Mouse (Mus musculus) small intestine, adult 2 months (tissue): ENCODE data around the gene Gm20388. TPM values are rescaled to one million over a fixed set of nuclear protein-coding genes. Genes with fewer than 3 reads are reported as not detected.

Experiments used
- H3K27ac ChIP-seq: fragments of 200-500 bp; 2 replicates; pipeline ENCODE4 v1.5.1; 2012; ENCODE audit warnings: low read depth, low read length, control low read depth, inconsistent platforms; ENCODE audit not compliant: insufficient read depth
- H3K27me3 ChIP-seq: fragments of 200-500 bp; 2 replicates; pipeline ENCODE4 v1.6.1; 2012; ENCODE audit warnings: mild to moderate bottlenecking, moderate library complexity, low read length, inconsistent platforms; ENCODE audit not compliant: control insufficient read depth, insufficient read depth
- H3K36me3 ChIP-seq: fragments of 200-500 bp; 2 replicates; pipeline ENCODE4 v1.6.1; 2012; ENCODE audit warnings: mild to moderate bottlenecking, low read length, control low read depth, inconsistent platforms; ENCODE audit not compliant: control insufficient read depth, insufficient read depth
- H3K4me1 ChIP-seq: fragments of 200-500 bp; 2 replicates; pipeline ENCODE4 v1.6.1; 2012; ENCODE audit warnings: low read length, inconsistent platforms, mixed read lengths; ENCODE audit not compliant: control insufficient read depth, insufficient read depth, insufficient read length
- H3K4me3 ChIP-seq: fragments of 200-500 bp; 2 replicates; pipeline ENCODE4 v1.5.1; 2012; ENCODE audit warnings: low read depth, mild to moderate bottlenecking, control low read depth, inconsistent platforms, low read length, moderate library complexity
- CTCF ChIP-seq: fragments of 200-500 bp; IDR thresholded peaks from 2 replicates; pipeline ENCODE4 v1.5.1; 2012; ENCODE audit warnings: low read depth, mild to moderate bottlenecking, control low read depth, inconsistent platforms, low read length, moderate library complexity, mixed read lengths; ENCODE audit not compliant: insufficient replicate concordance, insufficient read length; ENCODE audit errors: extremely low read depth
- POLR2A ChIP-seq: fragments of 200-500 bp; IDR thresholded peaks from 2 replicates; pipeline ENCODE4 v1.6.1; 2012; ENCODE audit warnings: low read depth, mild to moderate bottlenecking, control low read depth, inconsistent platforms, low read length, moderate library complexity
- WGBS: fragments of 180-500 bp; shearing (Covaris S2); methylation state at CpG from one replicate; pipeline ENCODE4 v1.1.7; 2018; 5-methylcytosine and 5-hydroxymethylcytosine counted together
- polyA plus RNA-seq: library from polyadenylated mRNA; depleted of rRNA; stranded (reverse); fragments of >200 nt; gene quantifications from 2 replicates; pipeline ENCODE4 v1.2.3, GENCODE M21; 2012

Gm20388 gene
- polyA plus RNA-seq, 1 experiment: 37.3 TPM

- Histone ChIP-seq H3K4me3 (no peak overlapping the region), H3K36me3 (no peaks in the 10 kb centered on the region), H3K27me3 (no peaks in the 10 kb centered on the region; the same call in 1 of the 2 replicates), H3K27ac (no peak overlapping the region), H3K4me1 (no peaks in the 10 kb centered on the region)
- WGBS: 60% methylated on average over 8 of the region's 8 CpGs
- TF ChIP-seq POLR2A (no peak), CTCF (no peak)
These were observed 2452.3 kb downstream of the Gm20388 start for GRCm38 (mm10) chr8:122362967-122363366.

DNA sequence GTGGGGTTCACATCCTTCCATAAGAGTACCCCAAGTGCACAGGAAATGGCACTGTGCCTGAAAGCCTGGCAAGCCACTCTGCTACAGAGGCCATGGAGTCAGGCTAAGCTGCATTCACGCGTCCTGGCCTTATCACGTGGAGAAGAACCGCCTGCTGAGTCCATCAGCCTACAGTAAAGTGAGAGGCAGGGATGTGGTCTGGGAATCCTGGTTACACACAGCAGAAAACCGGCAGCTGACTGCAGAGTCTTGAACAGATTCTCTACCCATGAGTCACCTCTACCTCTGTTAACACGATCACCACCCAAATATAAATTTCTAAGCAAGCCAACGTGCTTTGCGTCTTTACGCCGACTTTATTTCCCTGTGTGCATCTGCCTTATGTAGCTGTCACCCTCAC is 2457.9 kb downstream of the Gm20388 start:
- WGBS: 77% methylated on average over 10 of the region's 10 CpGs
- no peak for TF ChIP-seq POLR2A
- TF ChIP-seq CTCF: no peak
- no peaks in the 10 kb centered on the region for H3K36me3 ChIP-seq
- no peaks in the 10 kb centered on the region for H3K27me3 ChIP-seq
- H3K4me1 ChIP-seq: no peaks in the 10 kb centered on the region
- H3K27ac ChIP-seq: no peak overlapping the region
- H3K4me3 ChIP-seq: no peak overlapping the region

DNA sequence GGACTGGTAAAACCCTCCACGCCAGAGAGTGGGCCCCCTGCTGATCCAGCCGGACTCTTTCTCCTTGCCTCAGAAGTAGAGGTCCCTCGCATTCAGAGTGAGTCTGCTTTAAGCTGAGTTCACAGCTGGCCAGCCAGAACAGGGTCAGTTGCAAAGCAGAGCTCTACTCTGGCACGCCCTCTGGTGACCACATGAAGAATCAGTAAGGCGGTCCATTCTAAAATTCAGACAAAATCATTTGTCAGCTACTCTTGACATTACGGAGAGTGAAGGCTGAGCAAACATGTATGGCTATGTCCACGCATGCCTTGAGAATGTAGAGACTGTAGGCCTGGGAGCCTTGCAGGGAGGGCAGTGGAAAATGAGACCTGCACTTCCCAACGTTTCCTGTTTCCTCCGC is 2459.0 kb downstream of the Gm20388 start:
- no peak overlapping the region for H3K4me3 ChIP-seq
- H3K36me3 ChIP-seq: no peaks in the 10 kb centered on the region

DNA sequence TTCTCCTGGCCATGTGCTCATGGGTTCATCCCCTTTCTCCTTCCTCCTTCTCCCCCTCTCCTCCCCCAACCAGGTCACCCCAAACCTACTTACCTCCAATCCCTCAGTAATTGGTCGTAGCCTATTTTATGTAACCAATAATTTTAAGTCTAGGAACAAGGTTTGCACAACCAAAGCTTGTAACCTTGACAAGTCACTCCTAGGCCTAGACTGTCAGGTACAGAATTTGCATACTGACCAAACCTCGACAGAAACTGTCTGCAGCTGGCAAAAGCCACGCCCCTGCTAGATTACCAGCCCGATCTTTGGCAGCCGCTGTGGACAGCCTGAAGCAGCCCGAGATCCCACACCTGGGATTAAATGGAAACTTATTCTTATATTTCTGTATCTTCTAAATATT is 2461.1 kb downstream of the Gm20388 start:
- H3K27me3 ChIP-seq: no peaks in the 10 kb centered on the region
- WGBS: 36% methylated on average over 6 of the region's 6 CpGs
- no peaks in the 10 kb centered on the region for H3K4me1 ChIP-seq
- no peaks in the 10 kb centered on the region for H3K36me3 ChIP-seq
- no peak overlapping the region for H3K27ac ChIP-seq
- H3K4me3 ChIP-seq: no peak overlapping the region
- TF ChIP-seq CTCF: no peak
- TF ChIP-seq POLR2A: no peak

More for the DNA sequence above, 2459.0 kb downstream of the Gm20388 start:
- Histone ChIP-seq H3K4me1 (no peaks in the 10 kb centered on the region), H3K27ac (no peak overlapping the region), H3K27me3 (no peaks in the 10 kb centered on the region)
- WGBS: 13% methylated on average over 9 of the region's 9 CpGs
- TF ChIP-seq CTCF (peak; percentile 71; the same call in 1 of the 2 replicates), POLR2A (no peak)

- 91% methylated on average over 7 of the region's 7 CpGs for WGBS
- H3K27ac ChIP-seq: no peak overlapping the region
These were observed 2464.7 kb downstream of the Gm20388 start for GRCm38 (mm10) chr8:122375320-122375719.

DNA sequence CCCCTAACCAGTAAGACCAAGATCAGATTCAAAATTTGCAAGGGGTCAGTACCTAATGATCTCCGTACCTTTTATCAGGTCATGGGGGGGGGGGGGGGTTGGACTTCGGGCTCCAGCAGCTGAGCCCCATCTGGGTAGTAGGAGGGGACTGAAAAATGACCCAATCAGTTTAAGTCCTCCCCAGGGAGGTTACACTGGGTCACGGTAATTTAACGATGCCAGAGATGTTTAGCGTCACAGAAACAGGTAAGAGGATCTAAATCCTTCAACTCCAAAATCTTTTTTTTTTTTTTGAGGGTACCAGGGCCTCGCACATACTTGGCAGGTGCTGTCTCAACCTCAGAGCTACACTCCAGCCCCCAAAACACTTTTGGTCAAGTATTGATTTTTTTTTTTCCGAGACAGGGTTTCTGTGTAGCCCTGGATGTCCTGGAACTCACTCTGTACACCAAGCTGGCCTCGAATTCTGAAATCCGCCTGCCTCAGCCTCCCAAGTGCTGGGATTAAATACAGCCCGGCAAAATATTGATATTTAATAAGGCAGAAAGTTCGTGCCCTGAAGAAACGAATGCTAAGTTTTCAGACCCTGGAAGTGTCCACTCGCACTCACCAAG is 2465.2 kb downstream of the Gm20388 start:
- no peak overlapping the region for H3K27ac ChIP-seq
- H3K4me3 ChIP-seq: peak overlapping the region; percentile 58
- 9% methylated on average over 13 of the region's 13 CpGs for WGBS
- H3K4me1 ChIP-seq: peaks cover 6% of the 10 kb centered on the region
- H3K27me3 ChIP-seq: no peaks in the 10 kb centered on the region
- no peak for TF ChIP-seq POLR2A
- TF ChIP-seq CTCF: no peak
- peaks cover 5% of the 10 kb centered on the region; the same call in 1 of the 2 replicates for H3K36me3 ChIP-seq

More at GRCm38 (mm10) chr8:122375320-122375719, 2464.7 kb downstream of the Gm20388 start:
- H3K4me3 ChIP-seq: no peak overlapping the region
- H3K36me3 ChIP-seq: peaks cover 3% of the 10 kb centered on the region; the same call in 1 of the 2 replicates
- TF ChIP-seq CTCF (no peak), POLR2A (no peak)
- H3K4me1 ChIP-seq: peaks cover 6% of the 10 kb centered on the region
- H3K27me3 ChIP-seq: no peaks in the 10 kb centered on the region

DNA sequence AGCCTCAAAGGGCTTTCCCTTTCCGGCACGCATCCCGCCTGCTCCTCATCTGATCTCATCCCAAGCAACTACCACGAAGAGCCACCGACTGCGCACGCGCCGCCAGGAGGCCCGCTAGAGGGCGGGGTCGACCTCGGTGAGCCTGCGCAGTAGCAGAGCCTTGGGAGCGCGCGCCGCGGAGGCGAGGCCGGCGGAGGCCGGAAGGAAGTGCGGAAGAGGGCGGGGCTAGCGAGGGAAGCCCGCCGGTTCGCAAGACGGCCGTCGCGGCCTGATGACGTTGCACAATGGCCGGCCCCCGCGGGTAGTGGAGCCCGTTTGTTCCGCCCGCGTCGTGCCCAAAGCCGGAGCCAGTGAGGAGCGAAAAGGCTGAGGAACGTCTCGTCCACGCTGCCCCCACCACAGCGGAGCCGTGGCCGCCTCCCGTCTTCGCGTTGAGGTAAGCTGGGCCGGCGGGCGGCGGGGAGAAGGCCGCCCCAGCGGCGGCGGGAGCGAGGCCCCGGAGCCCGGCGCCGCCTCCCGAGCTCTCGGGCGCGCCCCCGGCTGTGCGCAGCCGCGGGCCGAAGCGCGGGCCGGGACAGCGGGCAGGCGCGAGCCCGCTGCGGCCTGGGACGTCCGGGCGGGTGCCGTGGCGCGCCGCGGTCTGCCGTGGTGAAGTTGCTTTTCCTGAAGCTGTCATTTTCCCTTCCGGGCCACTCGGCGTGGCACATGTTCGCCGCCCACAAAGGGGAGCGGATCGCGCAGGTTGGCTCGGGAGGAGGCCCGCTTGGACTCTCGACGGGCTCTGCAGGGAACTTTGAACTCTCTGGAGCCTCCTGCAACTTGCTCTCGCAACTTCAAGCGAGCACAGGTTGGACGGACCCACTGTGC is 2466.0 kb downstream of the Gm20388 start, which contains the start of gene Zc3h18:
Gene Zc3h18 (plus strand): TSS at position 245 of the 867 bp plus-strand sequence.
- no peaks in the 10 kb centered on the region for H3K27me3 ChIP-seq
- H3K36me3 ChIP-seq: peaks cover 7% of the 10 kb centered on the region; the same call in 1 of the 2 replicates
- H3K27ac ChIP-seq: peak within 1 kb of the TSS; percentile 91
- peaks cover 6% of the 10 kb centered on the region for H3K4me1 ChIP-seq
- TF ChIP-seq POLR2A: peak; percentile 72
- TF ChIP-seq CTCF: 0 out of 2 replicates have a peak, but pooled peaks have one; percentile 13
- WGBS: under 1% methylated on average over 101 of the region's 107 CpGs
- H3K4me3 ChIP-seq: peak within 1 kb of the TSS; percentile 83
